Mouse (Mus musculus) heart, postnatal 36 days (tissue): ENCODE data around the gene Eif4enif1. TPM values are rescaled to one million over a fixed set of nuclear protein-coding genes. Genes with fewer than 3 reads are reported as not detected.
"Not testable (repeated sequence)": the region's sequence is repeated elsewhere in the genome, so short reads cannot be mapped to it uniquely, and the experiment has no call there.

Experiments used
- DNase-seq, 2 experiments: peaks; one replicate each; pipeline ENCODE4 v3.0.0; 2021 to 2022
- intact Hi-C: fragments of 180-260 bp; cut with DNase I; formaldehyde crosslinking; loops from one replicate; pipeline ENCODE4 v1.15.1; 2025
- total RNA-seq, 2 experiments: library from RNA; stranded (reverse); gene quantifications; 2 replicates each; pipeline ENCODE4 v1.2.3; 2021

Eif4enif1 gene
- total RNA-seq, 2 experiments from 2014 or later = 37.9 to 41.4 TPM

DNA sequence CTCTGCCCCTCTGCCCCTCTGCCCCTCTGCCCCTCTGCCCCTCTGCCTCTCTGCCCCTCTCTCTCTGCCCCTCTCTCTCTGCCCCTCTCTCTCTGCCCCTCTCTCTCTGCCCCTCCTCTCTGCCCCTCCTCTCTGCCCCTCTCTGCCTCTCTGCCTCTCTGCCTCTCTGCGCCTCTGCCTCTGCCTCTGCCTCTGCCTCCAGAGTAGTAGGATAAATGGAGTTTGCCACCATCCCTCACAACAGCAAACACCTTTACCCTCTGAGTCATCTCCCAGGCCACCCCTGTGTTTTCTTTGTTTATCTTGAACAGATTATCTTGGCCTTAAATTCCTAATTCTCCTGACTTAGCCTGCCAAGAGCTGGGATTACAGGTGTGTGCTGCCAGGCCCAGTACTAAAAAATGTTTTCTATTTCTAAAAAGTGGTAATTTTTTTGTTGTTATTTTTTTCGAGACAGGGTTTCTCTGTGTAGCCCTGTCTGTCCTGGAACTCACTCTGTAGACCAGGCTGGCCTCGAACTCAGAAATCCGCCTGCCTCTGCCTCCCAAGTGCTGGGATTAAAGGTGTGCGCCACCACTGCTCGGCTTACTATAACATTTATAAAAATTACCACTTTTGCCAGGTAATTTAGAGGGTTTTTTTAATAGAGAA is 21.6 kb upstream of the Eif4enif1 start:
- intact Hi-C loops, DNase-seq: not testable (repeated sequence)

DNA sequence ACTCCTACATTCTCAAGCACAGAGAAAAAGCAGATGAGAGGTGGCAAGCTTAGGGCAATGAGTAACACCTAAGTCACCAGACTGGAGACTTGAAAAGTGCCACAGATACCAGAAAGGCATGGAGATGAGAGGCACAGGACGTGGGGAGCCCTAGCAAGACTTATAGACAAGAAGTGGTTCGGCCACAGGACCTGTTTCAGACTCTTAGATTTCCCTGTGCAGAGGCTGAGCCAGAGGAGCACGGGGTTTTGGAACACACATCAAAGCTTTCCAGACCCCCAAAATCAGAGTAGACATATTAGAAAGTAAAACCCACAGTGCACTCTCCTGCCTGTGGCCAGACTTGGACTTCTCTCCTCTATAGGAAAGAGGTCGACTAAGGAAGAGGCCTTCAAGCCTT is 20.9 kb upstream of the Eif4enif1 start:
- intact Hi-C loops = not testable (repeated sequence)
- DNase-seq = peak; percentile 72

GRCm38 (mm10) chr11:3181971-3182370 is 20.2 kb upstream of the Eif4enif1 start:
- DNase-seq, intact Hi-C loops: not testable (repeated sequence)

GRCm38 (mm10) chr11:3182707-3183106 is 19.5 kb upstream of the Eif4enif1 start:
- intact Hi-C loops, DNase-seq: not testable (repeated sequence)

DNA sequence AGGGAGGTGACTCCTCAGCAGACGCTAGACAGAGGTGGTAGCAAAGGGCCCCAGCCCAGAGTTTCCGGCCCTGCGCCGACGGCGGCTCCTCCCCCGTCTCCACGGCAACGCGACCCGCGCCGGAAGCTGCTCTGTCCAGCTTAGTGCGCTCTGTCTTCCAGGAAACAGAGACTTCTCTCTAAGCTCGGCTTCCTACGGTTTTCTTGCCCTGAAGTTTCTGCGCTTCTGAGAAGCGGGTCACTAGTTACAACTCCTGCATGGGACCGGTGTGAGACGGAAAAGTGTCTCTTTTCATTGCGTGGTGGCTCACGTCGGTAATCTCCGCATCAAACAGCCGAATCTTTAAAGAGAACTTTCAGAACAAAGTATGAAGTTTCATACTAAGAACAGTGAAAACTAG is 8.8 kb upstream of the Eif4enif1 start, which contains the start of gene Sfi1:
Sfi1 (minus strand) TSS at position 101 of the 400 bp plus-strand sequence.
- DNase-seq = no peak
- intact Hi-C loops = no loop called here

GRCm38 (mm10) chr11:3200636-3201035 is 1.6 kb upstream of the Eif4enif1 start:
- intact Hi-C loops, DNase-seq: not testable (repeated sequence)

- DNase-seq = no peak
- intact Hi-C loops = no loop called here
Measured at GRCm38 (mm10) chr11:3201326-3202230, 614 bp upstream of the Eif4enif1 start.

GRCm38 (mm10) chr11:3202781-3203441 is 719 bp downstream of the Eif4enif1 start:
- peak; percentile 46 to 70 for DNase-seq
- intact Hi-C loops = no loop called here

DNA sequence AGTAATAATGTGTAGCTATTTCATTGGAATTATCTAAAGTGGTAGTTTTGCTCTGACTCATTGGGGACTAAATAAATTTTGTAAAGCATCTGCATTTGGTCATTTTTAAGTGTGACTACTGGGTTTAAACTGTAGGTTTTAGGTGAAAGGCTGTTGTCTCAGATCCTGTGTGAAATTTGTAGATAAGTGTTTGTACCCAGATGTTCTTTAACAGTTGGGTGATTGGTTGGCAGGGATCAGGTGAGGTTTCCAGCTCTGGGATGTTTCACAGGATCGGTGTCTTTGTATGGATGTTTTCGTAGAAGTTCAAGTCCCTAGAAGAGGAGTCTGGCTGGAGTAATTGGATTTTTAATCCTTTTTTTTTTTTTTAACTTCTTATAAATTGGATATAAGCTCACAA is 1.6 kb downstream of the Eif4enif1 start:
- no peak for DNase-seq
- intact Hi-C loops = loop anchor here (2.0 kb wide), 1 partner anchor 61 kb away; no protein-coding TSS in a partner anchor

GRCm38 (mm10) chr11:3205207-3205606 is 3.0 kb downstream of the Eif4enif1 start:
- DNase-seq = no peak
- intact Hi-C loops = loop anchor here (2.0 kb wide), 1 partner anchor 60 kb away; no protein-coding TSS in a partner anchor

DNA sequence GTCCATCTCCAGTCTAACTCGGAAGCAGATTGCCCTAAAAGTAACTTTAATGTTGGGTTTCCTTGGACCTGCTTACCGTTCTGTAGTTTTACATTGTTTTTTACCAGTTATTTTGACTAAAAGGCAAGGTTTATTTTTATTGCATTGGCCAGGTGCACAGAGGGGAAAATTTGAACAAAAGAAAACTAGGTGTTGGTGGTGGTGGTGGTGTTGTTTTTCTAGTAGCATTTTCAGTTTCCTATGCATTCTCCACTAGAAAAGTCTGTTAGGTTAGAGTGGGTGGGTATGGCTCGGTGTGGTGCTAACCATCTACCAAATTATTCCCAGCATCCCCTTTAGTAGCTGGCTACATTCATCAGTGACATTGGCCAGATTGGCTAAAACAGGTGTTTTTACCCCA is 4.6 kb downstream of the Eif4enif1 start:
- intact Hi-C loops = no loop called here
- no peak for DNase-seq

DNA sequence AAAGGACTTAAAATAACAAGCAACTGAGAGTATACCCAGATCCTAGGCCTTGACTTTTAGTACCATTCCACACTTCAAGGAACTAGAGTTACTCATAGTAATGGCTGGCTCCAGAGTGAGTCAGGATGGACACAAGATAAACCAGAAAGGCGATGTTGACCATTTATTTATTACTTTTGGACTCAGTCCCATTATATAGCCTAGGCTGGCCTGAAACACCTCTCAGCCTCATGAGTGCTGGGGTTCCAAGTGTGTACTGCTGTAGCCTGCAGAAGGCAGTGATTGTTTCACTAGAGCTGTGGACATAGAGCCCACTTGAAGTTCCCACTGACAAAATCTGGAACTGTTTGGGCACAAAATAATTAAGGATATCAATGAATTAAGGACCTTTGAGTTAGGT is 10.3 kb downstream of the Eif4enif1 start:
- intact Hi-C loops = no loop called here

GRCm38 (mm10) chr11:3223105-3223504 is 20.9 kb downstream of the Eif4enif1 start:
- no peak for DNase-seq
- intact Hi-C loops = no loop called here

More for the DNA sequence above, 10.3 kb downstream of the Eif4enif1 start:
- DNase-seq = no peak

DNA sequence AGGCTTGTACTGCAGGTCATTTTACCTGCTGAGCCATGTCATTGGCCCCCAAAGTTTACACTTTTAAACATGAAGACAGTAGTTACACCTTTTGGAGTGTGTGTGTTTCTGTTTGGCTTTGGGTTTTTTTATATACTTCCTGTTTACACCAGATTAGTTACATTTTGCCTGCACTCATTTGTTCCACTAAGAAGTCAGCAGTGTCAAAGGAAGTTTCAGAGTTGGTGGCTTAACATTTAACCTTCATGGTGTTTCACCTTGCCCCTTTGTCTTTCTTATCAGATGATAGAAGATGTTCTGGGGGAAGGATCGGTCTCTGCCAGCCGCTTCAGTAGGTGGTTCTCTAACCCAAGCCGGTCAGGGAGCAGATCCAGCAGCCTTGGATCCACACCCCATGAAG is 24.9 kb downstream of the Eif4enif1 start:
- intact Hi-C loops = no loop called here
- no peak for DNase-seq

- no peak for DNase-seq
- intact Hi-C loops = no loop called here
Measured at GRCm38 (mm10) chr11:3232248-3232647, 30.1 kb downstream of the Eif4enif1 start.

- intact Hi-C loops = no loop called here
- DNase-seq = no peak
Measured at GRCm38 (mm10) chr11:3233704-3234103, 31.5 kb downstream of the Eif4enif1 start.

DNA sequence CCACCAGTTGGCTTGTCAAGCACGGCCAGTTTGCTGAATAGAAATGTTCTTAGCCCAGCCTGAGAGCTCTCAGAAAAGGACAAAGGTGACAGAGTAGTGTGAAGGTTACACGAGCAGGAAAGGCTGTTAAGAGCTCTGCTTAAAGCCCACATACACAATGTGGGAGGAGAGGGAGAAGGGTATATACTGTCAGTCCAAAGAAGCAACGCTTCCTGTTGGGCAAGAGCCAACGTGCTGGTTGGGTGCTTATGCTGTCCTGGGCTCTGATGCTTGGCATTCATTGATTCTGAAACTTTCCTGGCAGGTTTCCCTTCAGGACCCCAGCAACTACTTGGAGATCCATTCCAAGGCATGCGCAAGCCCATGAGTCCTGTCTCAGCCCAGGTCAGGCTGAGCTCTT is 33.1 kb downstream of the Eif4enif1 start:
- intact Hi-C loops = no loop called here
- no peak for DNase-seq

DNA sequence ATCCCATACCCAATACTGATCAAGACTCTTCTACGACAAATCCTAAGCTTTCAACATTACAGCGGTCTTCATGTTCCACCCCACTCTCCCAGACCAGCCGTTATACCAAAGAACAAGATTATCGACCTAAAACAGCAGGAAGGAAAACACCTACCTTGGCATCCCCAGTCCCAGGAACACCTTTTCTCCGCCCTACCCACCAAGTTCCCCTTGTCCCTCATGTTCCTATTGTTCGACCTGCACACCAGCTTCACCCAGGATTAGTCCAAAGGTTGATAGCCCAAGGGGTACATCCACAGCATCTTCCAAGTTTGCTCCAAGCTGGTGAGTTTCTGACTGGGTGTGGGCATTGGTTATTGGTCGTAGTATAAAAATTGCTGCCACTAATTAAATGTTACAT is 40.2 kb downstream of the Eif4enif1 start:
- intact Hi-C loops = no loop called here
- no peak for DNase-seq

DNA sequence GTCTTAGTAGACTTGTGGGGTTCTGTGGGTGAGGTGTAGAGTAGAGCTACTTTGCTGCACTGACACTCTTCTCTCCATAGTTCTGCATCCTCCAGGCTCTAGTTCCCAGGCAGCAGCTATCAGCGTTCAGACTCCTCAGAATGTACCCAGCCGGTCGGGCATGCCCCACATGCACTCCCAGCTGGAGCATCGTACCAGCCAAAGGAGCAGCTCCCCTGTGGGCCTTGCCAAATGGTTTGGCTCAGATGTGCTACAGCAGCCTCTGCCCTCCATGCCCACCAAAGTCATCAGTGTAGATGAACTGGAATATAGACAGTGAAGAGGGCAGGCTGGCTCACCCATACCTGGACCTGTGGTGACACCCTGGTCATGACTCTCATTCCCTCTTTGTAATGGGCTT is 41.6 kb downstream of the Eif4enif1 start:
- intact Hi-C loops = no loop called here
- DNase-seq = no peak

DNA sequence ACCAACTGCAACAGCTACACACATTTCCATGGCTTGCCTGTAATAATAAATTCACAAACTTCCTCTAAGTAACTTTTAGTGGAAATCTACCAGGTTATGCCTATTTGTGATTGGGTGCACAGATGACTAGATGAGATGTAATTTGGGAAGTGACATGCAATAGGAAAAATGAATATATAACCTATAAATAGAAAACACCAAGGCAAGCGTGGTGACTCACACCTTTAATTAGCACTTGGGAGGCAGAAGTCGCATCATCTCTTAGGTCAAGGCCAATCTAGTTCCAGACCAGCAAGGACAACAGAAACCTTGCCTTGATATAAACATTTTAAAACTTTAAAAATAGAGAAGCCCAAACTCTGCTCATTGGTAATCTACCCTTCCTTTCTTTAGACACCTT is 45.2 kb downstream of the Eif4enif1 start:
- DNase-seq = no peak
- intact Hi-C loops = no loop called here

DNA sequence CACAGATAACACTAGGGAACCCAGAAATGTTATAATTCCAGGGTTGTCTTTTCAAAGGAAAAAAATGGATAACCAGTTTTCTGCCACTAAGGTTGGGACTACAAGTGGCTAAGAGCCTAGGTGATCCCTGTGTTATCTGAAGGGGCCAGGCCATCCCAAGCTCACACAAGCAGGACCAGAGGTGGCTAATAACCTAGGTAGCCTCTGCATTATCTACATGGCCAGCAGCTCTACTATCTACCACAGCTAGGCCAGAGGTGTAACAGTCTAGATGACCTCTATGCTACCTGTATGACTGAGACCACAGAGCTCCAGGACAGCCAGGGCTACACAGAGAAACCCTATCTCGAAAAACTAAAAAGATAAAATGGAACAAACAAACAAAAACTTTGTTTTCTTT is 57.3 kb downstream of the Eif4enif1 start:
- intact Hi-C loops = no loop called here
- no peak for DNase-seq
